Mouse (Mus musculus): ENCODE data around the gene Iffo2. TPM values are rescaled to one million over a fixed set of nuclear protein-coding genes. Genes with fewer than 3 reads are reported as not detected.

Iffo2 gene
- polyA plus RNA-seq, 1 experiment from 2014 or later, result 6.1 TPM

DNA sequence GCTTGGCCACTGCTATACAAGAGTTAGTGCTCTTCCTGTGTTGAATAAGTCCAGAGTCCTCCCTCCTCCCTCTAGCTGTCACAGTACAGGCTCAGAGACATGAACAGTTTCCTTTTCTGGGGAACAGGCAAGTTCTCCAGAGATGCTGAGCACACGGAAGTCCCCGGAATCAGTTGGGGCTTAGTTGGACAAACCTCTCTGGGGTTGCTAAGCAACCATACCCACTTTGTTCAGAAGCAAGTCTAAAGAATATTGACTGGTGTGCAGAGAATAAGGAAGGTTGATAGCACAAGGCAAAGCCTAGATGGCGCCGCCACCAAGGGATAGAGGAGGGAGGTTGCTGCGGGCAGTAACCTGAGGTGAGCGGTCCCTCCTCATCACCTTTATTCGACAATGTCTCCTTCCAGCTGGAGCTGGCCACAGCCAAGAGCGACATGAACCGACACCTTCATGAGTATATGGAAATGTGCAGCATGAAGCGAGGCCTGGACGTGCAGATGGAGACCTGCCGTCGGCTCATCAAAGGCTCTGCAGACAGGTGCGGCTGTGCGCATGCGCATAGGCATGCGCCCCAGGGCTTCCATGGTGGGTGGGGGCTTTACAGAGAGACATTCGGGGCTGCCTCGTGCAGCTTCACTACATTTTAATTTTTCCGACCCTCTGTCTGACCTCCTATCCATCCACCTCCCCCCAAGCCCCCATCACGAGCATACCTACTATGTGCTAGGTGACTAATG lies 84.3 kb downstream of the Iffo2 start:
- H3K27ac ChIP-seq, result no peak overlapping the region
- ATAC-seq (ENCODE audit: insufficient number of reproducible peaks, insufficient read depth, low FRiP score, low TSS enrichment), result no peak
- H3K36me3 ChIP-seq, result peaks cover 24% of the 10 kb centered on the region
- H3K4me3 ChIP-seq, result no peak overlapping the region
- H3K4me2 ChIP-seq (replicated peaks), result no peak overlapping the region
- no peak overlapping the region for H3K9ac ChIP-seq
- no peaks in the 10 kb centered on the region for H3K27me3 ChIP-seq
- peaks cover 6% of the 10 kb centered on the region; the same call in 1 of the 2 replicates for H3K4me1 ChIP-seq
- 92% methylated on average over 21 of the region's 21 CpGs for WGBS
- H3K9me3 ChIP-seq, result no peaks in the 10 kb centered on the region

DNA sequence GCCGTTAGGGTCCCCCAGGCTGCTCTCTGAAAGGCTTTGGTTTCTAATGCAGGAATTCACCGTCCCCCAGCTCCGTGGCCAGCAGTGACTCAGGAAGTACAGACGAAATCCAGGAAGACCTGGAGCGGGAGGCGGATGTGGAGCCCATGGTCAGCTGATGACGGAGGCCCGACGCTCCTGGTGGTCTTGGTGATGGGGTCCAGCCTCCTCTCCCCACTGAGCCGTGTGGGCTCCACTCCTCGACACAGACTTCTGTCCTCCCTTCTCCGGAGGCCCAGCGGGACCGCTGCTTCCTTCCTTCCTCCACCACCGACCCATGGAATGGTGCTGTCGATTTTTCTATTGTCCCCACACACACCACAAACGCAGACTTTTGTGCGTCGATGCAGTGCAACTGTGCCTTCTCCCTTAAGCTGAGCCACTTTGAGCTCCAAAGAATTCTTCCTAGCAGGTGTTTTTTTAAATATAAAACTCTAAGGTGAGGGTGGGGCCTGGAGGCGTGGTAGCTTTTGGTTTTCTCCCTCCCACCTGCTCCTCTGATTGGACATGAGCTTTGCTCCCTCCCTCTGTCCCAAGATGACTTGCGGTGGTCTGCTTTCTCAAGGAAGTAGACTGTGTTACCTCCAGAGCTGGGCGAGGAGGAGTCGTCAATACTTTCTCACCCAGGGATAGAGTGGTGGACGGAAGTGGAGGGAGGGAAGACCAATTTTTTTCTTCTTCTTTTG lies 86.1 kb downstream of the Iffo2 start:
- ATAC-seq (ENCODE audit: insufficient number of reproducible peaks, insufficient read depth, low FRiP score, low TSS enrichment), result peak; percentile 64; the same call in 1 of the 2 replicates
- peaks cover 24% of the 10 kb centered on the region for H3K36me3 ChIP-seq
- no peaks in the 10 kb centered on the region for H3K9me3 ChIP-seq
- H3K27me3 ChIP-seq, result no peaks in the 10 kb centered on the region
- no peak overlapping the region for H3K9ac ChIP-seq
- WGBS, result 17% methylated on average over 24 of the region's 24 CpGs
- peak overlapping the region; percentile 31 for H3K4me3 ChIP-seq
- H3K27ac ChIP-seq, result 0 out of 2 replicates have a peak overlapping the region, but pooled peaks have one; percentile 48
- H3K4me1 ChIP-seq, result no peaks in the 10 kb centered on the region
- H3K4me2 ChIP-seq (replicated peaks), result peak overlapping the region; percentile 44

DNA sequence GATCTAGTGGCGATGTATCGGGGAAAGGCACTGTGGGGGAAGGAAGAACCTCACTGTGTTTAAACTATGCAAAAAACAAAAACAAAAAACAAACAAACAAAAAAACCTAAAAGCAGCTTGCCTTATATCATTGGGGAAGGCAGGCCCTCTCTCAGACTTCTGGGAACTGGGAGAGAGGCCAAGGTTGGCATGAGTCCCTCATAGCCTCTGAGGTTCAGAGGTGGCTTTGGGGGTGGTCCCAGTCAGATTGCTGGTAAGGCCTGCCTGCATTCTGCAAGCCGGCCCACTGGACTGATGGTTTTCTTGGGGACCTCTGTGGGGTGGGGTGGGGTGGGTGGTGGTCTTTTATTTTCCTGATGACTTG lies 86.6 kb downstream of the Iffo2 start:
- Histone ChIP-seq H3K4me2 (replicated peaks) (peak overlapping the region; percentile 44), H3K27me3 (no peaks in the 10 kb centered on the region), H3K36me3 (peaks cover 24% of the 10 kb centered on the region), H3K4me3 (no peak overlapping the region), H3K9ac (no peak overlapping the region), H3K9me3 (no peaks in the 10 kb centered on the region), H3K4me1 (0 out of 2 replicates have a peak, but pooled peaks cover 3% of the 10 kb centered on the region), H3K27ac (no peak overlapping the region)
- 52% methylated on average over 3 of the region's 3 CpGs for WGBS
- ATAC-seq (ENCODE audit: insufficient number of reproducible peaks, insufficient read depth, low FRiP score, low TSS enrichment), result no peak

DNA sequence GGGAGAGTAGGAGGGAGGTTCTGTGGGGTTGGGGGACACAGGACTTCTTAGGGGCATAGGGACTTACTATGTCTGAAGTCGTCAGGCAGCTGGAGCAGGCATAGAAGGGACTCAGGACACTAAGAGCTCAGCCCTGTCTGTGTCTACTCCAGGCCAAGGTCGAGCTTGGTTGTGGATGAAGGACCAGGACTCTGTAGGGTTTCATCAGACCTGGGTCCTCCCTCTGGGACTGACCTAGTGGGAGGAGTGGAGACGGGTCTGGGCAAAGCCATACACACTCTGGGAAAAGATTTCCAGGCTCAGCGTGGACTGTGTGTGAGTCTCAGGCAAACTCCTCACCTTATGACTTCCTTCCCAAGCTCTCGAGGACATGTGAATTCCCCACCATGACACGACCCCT lies 89.4 kb downstream of the Iffo2 start:
- 72% methylated on average over 6 of the region's 6 CpGs for WGBS
- Histone ChIP-seq H3K27me3 (no peaks in the 10 kb centered on the region), H3K9me3 (no peaks in the 10 kb centered on the region), H3K27ac (no peak overlapping the region), H3K9ac (no peak overlapping the region), H3K4me2 (replicated peaks) (no peak overlapping the region), H3K4me3 (no peak overlapping the region), H3K4me1 (peaks cover 18% of the 10 kb centered on the region), H3K36me3 (peaks cover 5% of the 10 kb centered on the region)
- no peak for ATAC-seq (ENCODE audit: insufficient number of reproducible peaks, insufficient read depth, low FRiP score, low TSS enrichment)

DNA sequence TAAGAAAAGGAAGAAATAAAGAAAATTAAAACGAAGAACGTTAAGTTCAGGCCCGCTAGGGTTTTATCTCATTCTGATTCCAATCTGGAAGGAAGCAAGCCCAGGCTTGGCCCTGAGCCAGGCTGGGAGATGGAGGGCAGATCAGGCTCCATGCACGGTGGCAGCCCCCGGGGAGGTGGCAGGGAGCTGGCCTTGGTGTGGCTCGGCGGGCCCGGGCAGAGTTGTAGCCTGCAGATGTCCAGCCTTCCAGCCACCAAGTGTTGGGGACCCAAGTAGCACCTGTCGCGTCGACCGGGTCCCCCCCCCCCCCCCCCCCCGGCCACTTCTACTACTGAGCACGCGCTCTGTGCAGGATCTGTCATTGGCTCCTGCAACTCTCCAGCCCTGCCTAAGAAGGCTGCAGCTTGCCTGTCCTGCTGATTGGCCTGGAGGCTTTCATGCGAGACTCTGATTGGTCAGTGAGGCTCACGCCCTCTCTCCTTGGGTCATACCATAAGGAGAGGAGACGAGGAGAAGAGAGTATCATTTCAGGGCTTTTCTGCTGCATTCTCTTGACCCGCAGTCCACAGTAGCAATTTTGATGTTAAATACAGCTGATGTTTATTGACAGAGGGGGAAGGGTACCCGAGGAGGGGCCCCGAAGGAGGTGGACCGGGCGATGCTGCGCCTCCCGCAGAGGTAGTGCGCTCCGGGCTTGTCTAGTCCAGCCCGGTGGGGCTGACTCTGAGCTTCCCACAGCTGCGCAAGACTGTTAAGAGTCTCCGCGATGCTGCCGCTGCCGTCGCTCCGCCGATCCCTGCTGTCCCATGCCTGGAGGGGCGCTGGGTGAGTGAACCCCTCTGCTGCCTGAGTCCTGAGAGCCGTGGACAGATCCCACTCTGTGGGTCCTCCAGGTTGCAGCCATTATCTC lies 92.3 kb downstream of the Iffo2 start, which contains the start of gene Aldh4a1:
TSS of gene Aldh4a1 (plus strand) at position 494 of the 910 bp plus-strand sequence.
- ATAC-seq (ENCODE audit: insufficient number of reproducible peaks, insufficient read depth, low FRiP score, low TSS enrichment), result peak; percentile 99
- Histone ChIP-seq H3K4me1 (peaks cover 18% of the 10 kb centered on the region), H3K27me3 (no peaks in the 10 kb centered on the region), H3K36me3 (no peaks in the 10 kb centered on the region), H3K4me3 (peak within 1 kb of the TSS; percentile 71), H3K27ac (peak within 1 kb of the TSS; percentile 73), H3K9me3 (no peaks in the 10 kb centered on the region), H3K9ac (peak within 1 kb of the TSS; percentile 72), H3K4me2 (replicated peaks) (peak within 1 kb of the TSS; percentile 72)
- WGBS, result under 1% methylated on average over 33 of the region's 38 CpGs

DNA sequence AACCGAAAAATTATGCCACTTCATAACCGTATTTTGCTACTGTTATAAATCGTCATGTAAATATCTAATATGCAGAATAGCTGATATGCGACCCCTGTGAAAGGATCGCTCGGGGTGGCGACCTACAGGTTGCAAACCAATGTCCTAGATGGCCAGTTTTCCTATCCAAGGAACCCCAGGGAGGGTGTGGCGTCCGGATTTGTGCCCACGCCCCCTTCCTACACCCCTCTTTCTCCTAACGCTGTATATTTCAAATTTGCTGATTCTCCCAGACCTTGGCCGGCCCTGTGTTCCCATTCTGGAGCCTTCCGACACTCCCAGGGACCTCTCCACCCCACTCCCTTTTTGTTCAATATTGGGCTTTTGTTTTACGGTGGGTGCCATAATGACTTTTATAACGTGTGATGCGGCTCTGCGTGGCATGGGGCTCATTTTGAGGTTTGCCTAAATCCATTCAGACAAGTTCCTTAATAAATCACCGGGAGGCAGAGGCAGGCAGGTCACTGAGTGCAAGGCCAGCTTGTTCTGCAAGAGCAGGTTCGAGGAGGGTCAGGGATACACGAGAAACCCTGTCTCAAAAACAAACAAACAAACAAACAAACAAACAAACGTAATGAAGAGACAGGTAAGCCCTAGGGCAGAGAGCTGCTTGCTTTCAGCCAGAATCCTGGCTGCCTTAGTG lies 93.2 kb downstream of the Iffo2 start:
- no peak for ATAC-seq (ENCODE audit: insufficient number of reproducible peaks, insufficient read depth, low FRiP score, low TSS enrichment)
- H3K27ac ChIP-seq, result 0 out of 2 replicates have a peak overlapping the region, but pooled peaks have one; percentile 73

DNA sequence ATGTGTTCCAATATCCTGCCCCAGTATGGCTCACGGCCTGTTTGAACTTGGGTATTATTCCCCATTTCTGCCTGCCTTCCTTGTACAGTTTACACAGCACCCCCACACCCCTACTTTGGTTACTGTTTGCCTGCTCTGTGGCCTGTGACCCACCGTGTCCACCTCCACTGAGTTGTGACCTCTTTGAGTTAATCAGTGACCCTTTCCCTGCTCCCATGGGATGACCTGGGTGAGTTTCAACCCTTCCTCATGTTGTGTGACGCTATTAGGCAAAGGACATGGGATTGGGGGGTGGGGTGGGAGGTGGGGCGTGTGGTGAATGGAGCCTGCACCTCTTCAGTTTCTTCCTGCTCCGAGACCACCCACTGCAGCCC lies 93.8 kb downstream of the Iffo2 start:
- peaks cover 18% of the 10 kb centered on the region for H3K4me1 ChIP-seq
- no peaks in the 10 kb centered on the region for H3K36me3 ChIP-seq
- 53% methylated on average over 5 of the region's 5 CpGs for WGBS
- no peak for ATAC-seq (ENCODE audit: insufficient number of reproducible peaks, insufficient read depth, low FRiP score, low TSS enrichment)
- 0 out of 2 replicates have a peak overlapping the region, but pooled peaks have one; percentile 15 for H3K9ac ChIP-seq
- H3K4me2 ChIP-seq (replicated peaks), result peak overlapping the region; percentile 72
- H3K9me3 ChIP-seq, result no peaks in the 10 kb centered on the region
- H3K27me3 ChIP-seq, result no peaks in the 10 kb centered on the region
- peak overlapping the region; percentile 71; the same call in 1 of the 2 replicates for H3K4me3 ChIP-seq
- H3K27ac ChIP-seq, result no peak overlapping the region

More for the DNA sequence above, 93.2 kb downstream of the Iffo2 start:
- Histone ChIP-seq H3K27me3 (no peaks in the 10 kb centered on the region), H3K9me3 (no peaks in the 10 kb centered on the region), H3K4me2 (replicated peaks) (peak overlapping the region; percentile 72), H3K4me1 (peaks cover 18% of the 10 kb centered on the region), H3K9ac (peak overlapping the region; percentile 72), H3K36me3 (no peaks in the 10 kb centered on the region), H3K4me3 (peak overlapping the region; percentile 71)
- 29% methylated on average over 21 of the region's 21 CpGs for WGBS

DNA sequence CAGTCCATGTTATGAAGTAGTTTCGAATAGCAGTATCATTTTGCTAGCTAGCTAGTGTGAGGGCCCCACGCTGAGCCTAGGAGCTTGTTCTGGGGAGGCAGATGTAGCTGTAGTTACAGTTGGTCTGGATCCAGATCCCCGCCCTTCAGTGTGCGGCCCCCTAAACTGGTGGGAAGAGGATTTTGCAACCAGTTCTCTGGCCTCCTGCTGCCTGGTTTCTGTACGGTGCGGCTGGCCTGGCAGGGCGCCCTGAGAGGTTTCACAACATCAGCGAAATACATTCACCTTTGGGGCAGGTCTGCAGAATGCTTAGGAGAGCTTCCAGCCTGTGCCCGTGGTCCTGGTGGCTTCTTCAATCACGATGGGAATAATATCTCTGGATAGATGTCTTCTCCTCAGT lies 94.4 kb downstream of the Iffo2 start:
- Histone ChIP-seq H3K27ac (no peak overlapping the region), H3K36me3 (no peaks in the 10 kb centered on the region), H3K4me2 (replicated peaks) (no peak overlapping the region), H3K9me3 (no peaks in the 10 kb centered on the region), H3K9ac (no peak overlapping the region), H3K27me3 (no peaks in the 10 kb centered on the region), H3K4me1 (peaks cover 18% of the 10 kb centered on the region), H3K4me3 (peak overlapping the region; percentile 2; the same call in 1 of the 2 replicates)
- ATAC-seq (ENCODE audit: insufficient number of reproducible peaks, insufficient read depth, low FRiP score, low TSS enrichment), result no peak
- WGBS, result 85% methylated on average over 10 of the region's 10 CpGs

DNA sequence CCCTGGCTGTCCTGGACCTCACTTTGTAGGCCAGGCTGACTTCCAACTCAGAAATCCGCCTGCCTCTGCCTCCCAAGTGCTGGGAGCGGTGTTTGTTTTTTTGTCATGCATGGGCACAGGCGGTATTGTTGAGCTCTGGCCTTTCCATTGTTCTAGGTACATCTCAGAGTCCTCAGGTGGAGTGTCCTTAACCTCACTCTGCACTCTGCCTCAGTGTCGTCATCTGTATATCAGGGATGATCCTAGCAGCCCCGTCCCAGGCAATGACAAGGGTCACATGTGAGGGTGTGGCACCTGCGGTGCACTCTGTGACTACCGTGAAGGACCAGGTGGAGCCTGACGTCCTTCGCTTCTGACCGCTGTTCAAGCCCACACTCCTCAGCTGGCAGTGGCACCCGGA lies 97.0 kb downstream of the Iffo2 start:
- H3K27me3 ChIP-seq, result no peaks in the 10 kb centered on the region
- no peak overlapping the region for H3K9ac ChIP-seq
- no peak for ATAC-seq (ENCODE audit: insufficient number of reproducible peaks, insufficient read depth, low FRiP score, low TSS enrichment)

DNA sequence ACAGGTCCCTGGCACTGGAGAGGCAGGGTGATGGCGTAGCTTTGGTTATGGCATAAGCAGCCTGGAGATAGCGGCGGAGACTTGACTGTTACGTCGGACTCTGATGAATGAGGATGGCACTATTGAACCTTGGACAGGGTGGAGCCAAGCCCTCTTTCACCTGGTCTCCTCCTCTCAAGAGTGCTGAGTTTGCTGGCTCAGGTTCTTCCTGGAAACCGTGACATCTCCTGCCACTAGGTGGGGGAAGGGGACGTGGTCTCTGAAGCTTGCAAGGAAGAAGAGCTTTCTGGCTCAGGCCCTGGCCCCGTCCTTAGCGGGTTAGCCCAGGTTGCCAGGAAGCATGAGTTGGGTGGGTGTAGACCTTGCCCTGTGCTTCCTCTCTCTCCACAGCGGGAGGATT lies 99.8 kb downstream of the Iffo2 start:
- WGBS, result 69% methylated on average over 10 of the region's 10 CpGs
- no peaks in the 10 kb centered on the region for H3K36me3 ChIP-seq
- H3K27me3 ChIP-seq, result no peaks in the 10 kb centered on the region
- H3K9me3 ChIP-seq, result no peaks in the 10 kb centered on the region
- no peak overlapping the region for H3K4me2 ChIP-seq (replicated peaks)
- no peaks in the 10 kb centered on the region for H3K4me1 ChIP-seq
- H3K9ac ChIP-seq, result no peak overlapping the region
- no peak overlapping the region for H3K27ac ChIP-seq
- no peak overlapping the region for H3K4me3 ChIP-seq
- ATAC-seq (ENCODE audit: insufficient number of reproducible peaks, insufficient read depth, low FRiP score, low TSS enrichment), result no peak

More for the DNA sequence above, 97.0 kb downstream of the Iffo2 start:
- peaks cover 14% of the 10 kb centered on the region for H3K4me1 ChIP-seq
- H3K9me3 ChIP-seq, result no peaks in the 10 kb centered on the region
- H3K27ac ChIP-seq, result no peak overlapping the region
- H3K36me3 ChIP-seq, result no peaks in the 10 kb centered on the region
- no peak overlapping the region for H3K4me2 ChIP-seq (replicated peaks)
- H3K4me3 ChIP-seq, result no peak overlapping the region
- 92% methylated on average over 11 of the region's 11 CpGs for WGBS

DNA sequence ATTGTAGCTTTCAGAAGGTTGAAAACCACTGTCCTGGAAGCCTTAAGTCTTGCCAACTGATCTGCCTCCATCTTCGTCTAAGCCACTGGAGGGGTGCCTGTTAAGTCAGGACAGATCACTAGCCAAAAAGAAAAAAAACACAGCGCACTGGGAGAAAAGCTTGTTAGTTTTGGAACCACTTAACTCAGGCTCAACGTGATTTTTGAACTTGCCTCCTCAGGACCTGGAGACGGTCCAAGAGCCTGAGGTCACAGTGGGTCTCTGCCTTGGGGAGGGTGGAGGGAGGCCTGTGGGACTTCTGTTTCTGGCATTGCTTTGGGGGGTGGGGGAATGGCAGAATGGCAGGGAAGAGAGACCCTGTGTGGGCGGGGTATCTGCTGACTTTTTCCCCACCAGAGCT lies 100.8 kb downstream of the Iffo2 start:
- no peaks in the 10 kb centered on the region for H3K9me3 ChIP-seq
- no peak overlapping the region for H3K4me3 ChIP-seq
- H3K27ac ChIP-seq, result no peak overlapping the region
- ATAC-seq (ENCODE audit: insufficient number of reproducible peaks, insufficient read depth, low FRiP score, low TSS enrichment), result no peak
- H3K4me1 ChIP-seq, result no peaks in the 10 kb centered on the region
- no peaks in the 10 kb centered on the region for H3K36me3 ChIP-seq
- 68% methylated on average over 5 of the region's 5 CpGs for WGBS
- no peak overlapping the region for H3K4me2 ChIP-seq (replicated peaks)
- no peak overlapping the region for H3K9ac ChIP-seq
- H3K27me3 ChIP-seq, result no peaks in the 10 kb centered on the region
